Mouse (Mus musculus): ENCODE data around the gene Cobl. TPM values are rescaled to one million over a fixed set of nuclear protein-coding genes. Genes with fewer than 3 reads are reported as not detected.

Gene Cobl
- polyA plus RNA-seq, 1 experiment from 2014 or later: 5.5 TPM

DNA sequence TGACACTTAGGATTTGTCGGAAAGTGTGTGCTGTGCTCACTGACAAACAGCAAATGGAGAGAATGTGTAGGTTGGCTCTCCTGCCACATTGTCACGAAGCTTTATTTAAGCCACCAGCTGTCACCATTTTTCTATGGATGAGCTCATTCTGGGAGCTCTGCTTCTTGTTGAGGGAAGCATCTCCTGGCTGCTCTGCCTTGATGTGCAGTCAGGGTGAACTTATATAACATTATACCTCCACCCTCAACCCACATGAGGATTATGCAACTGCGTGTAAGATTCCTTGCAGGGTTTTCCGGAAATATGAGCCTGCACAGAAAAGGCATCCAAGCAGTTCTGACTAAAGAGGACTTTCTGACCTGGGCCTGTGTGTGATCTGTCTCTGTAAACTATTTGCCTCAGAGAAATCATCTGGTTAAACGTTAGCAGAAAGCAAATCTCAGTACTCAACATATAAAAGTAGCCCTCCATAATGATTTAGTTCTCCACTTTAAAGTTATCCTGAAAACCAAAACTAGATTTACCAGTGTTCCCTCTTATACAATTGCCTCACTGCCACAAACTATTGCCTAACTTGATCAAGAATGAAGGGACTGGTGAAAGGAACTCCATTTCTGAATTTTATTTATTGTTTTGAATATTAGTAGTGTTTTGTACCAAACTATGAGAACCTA is 9.0 kb upstream of the Cobl start:
- peak; percentile 73; the same call in 1 of the 2 replicates for ATAC-seq (ENCODE audit: low FRiP score, low TSS enrichment)
- no peak overlapping the region for H3K4me2 ChIP-seq (replicated peaks; ENCODE audit: low read depth, low read length)
- H3K36me3 ChIP-seq (ENCODE audit: control insufficient read depth, insufficient read depth, low read length): no peaks in the 10 kb centered on the region
- no peaks in the 10 kb centered on the region; the same call in 1 of the 2 replicates for H3K4me1 ChIP-seq (ENCODE audit: control insufficient read depth, insufficient read depth, low read length)
- no peak overlapping the region for H3K4me3 ChIP-seq (ENCODE audit: low read length)
- H3K27me3 ChIP-seq (ENCODE audit: control insufficient read depth, insufficient read depth, low read length): no peaks in the 10 kb centered on the region
- peak overlapping the region; percentile 32; the same call in 1 of the 2 replicates for H3K27ac ChIP-seq (ENCODE audit: low read depth, low read length)
- H3K9me3 ChIP-seq (ENCODE audit: control insufficient read depth, low read length): no peaks in the 10 kb centered on the region
- 46% methylated on average over 5 of the region's 5 CpGs for WGBS
- no peak overlapping the region for H3K9ac ChIP-seq (ENCODE audit: low read depth, low read length)

DNA sequence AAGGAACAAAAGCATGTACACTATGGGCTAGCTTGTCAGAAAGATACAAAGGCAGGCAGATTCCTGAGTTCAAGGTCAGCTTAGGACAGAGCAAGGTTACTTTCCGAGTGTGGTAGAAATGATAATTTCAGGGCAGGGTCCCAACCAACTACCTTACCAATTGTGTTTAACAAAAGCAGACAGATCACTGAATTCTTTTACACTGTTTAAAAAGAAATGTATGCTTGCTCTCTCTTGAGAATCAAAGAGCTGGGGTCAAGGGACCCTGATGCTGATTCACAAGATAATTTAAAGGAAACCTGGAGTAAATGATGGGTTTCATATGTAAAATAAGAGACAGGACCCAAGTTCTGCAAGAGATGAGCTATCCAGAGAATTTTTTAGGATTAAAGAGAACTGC is 4.9 kb upstream of the Cobl start:
- Histone ChIP-seq H3K27ac (ENCODE audit: low read depth, low read length) (no peak overlapping the region), H3K4me3 (ENCODE audit: low read length) (no peak overlapping the region), H3K36me3 (ENCODE audit: control insufficient read depth, insufficient read depth, low read length) (no peaks in the 10 kb centered on the region), H3K4me1 (ENCODE audit: control insufficient read depth, insufficient read depth, low read length) (no peaks in the 10 kb centered on the region; the same call in 1 of the 2 replicates), H3K9me3 (ENCODE audit: control insufficient read depth, low read length) (no peaks in the 10 kb centered on the region), H3K27me3 (ENCODE audit: control insufficient read depth, insufficient read depth, low read length) (peaks cover 7% of the 10 kb centered on the region), H3K4me2 (replicated peaks; ENCODE audit: low read depth, low read length) (no peak overlapping the region), H3K9ac (ENCODE audit: low read depth, low read length) (no peak overlapping the region)
- no peak for ATAC-seq (ENCODE audit: low FRiP score, low TSS enrichment)
- 91% methylated on average over 1 of the region's 1 CpGs for WGBS

DNA sequence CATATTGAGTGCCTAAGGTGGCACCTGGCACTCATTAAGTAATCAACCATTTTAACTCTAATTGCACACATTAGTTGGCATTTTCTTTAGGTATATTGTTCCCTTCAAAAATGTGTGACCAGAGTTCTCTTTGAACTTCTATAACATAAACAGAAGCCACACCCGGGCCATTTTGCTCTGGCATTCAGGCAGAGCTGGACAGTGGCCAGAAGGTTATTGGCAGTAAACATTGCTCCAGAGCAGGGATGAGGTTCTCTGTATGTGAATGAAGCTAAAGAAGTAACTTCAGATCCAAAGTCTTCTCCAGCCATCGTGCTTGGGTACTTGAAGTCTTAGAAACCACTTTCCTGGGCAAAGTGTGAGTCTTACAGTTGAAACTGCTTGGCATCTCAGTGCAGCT is 3.9 kb upstream of the Cobl start:
- Histone ChIP-seq H3K4me1 (ENCODE audit: control insufficient read depth, insufficient read depth, low read length) (peaks cover 3% of the 10 kb centered on the region; the same call in 1 of the 2 replicates), H3K27ac (ENCODE audit: low read depth, low read length) (no peak overlapping the region), H3K9me3 (ENCODE audit: control insufficient read depth, low read length) (no peaks in the 10 kb centered on the region), H3K9ac (ENCODE audit: low read depth, low read length) (no peak overlapping the region), H3K4me2 (replicated peaks; ENCODE audit: low read depth, low read length) (no peak overlapping the region), H3K36me3 (ENCODE audit: control insufficient read depth, insufficient read depth, low read length) (no peaks in the 10 kb centered on the region), H3K27me3 (ENCODE audit: control insufficient read depth, insufficient read depth, low read length) (peaks cover 8% of the 10 kb centered on the region), H3K4me3 (ENCODE audit: low read length) (no peak overlapping the region)
- 76% methylated on average over 2 of the region's 2 CpGs for WGBS
- no peak for ATAC-seq (ENCODE audit: low FRiP score, low TSS enrichment)

DNA sequence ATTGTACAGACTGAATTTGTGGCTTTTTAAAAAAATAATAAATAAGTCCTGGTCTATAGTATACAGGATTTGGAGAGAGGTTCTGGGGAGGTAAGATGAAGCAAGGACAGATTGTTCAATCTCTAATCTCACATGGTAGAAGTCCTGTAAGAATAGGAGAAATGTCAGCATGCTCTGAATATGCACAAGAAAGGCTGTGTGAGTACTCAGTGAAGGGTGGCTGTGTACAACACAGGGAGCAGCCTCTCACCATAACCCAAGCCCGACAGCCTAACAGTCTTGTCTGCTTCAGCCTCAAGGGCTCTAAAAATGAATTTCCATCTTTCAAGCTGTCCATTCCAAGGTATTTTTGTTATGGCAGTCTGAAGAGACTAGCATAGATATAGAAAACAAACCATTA is 3.1 kb upstream of the Cobl start:
- H3K9me3 ChIP-seq (ENCODE audit: control insufficient read depth, low read length): no peaks in the 10 kb centered on the region
- H3K4me1 ChIP-seq (ENCODE audit: control insufficient read depth, insufficient read depth, low read length): 0 out of 2 replicates have a peak, but pooled peaks cover 3% of the 10 kb centered on the region
- no peak overlapping the region for H3K4me3 ChIP-seq (ENCODE audit: low read length)
- no peak overlapping the region for H3K4me2 ChIP-seq (replicated peaks; ENCODE audit: low read depth, low read length)
- H3K27me3 ChIP-seq (ENCODE audit: control insufficient read depth, insufficient read depth, low read length): peaks cover 11% of the 10 kb centered on the region
- no peaks in the 10 kb centered on the region for H3K36me3 ChIP-seq (ENCODE audit: control insufficient read depth, insufficient read depth, low read length)
- H3K27ac ChIP-seq (ENCODE audit: low read depth, low read length): no peak overlapping the region
- WGBS: 95% methylated on average over 1 of the region's 1 CpGs
- H3K9ac ChIP-seq (ENCODE audit: low read depth, low read length): no peak overlapping the region
- ATAC-seq (ENCODE audit: low FRiP score, low TSS enrichment): no peak

DNA sequence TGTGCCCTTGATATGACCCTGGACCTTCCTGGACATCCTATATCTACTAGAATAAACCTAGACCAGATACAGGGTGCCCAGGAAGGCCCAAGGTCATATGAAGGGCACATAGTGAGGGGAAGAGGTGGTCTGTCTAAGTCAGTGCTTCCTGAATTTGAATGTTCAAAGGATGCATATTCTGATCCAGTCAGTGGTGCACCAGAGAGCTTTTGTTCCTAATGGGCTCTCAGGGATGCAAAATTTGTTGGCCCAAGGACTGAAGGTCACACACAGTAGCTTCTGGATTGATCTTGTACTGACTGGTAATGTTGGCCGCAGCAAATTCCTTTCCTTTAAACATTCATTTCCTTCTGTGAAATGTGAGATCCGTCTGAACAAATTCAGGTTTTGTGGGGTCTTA is 2.5 kb upstream of the Cobl start:
- no peak overlapping the region for H3K27ac ChIP-seq (ENCODE audit: low read depth, low read length)
- no peaks in the 10 kb centered on the region for H3K9me3 ChIP-seq (ENCODE audit: control insufficient read depth, low read length)
- no peak for ATAC-seq (ENCODE audit: low FRiP score, low TSS enrichment)
- H3K4me1 ChIP-seq (ENCODE audit: control insufficient read depth, insufficient read depth, low read length): 0 out of 2 replicates have a peak, but pooled peaks cover 3% of the 10 kb centered on the region
- no peaks in the 10 kb centered on the region for H3K36me3 ChIP-seq (ENCODE audit: control insufficient read depth, insufficient read depth, low read length)
- H3K9ac ChIP-seq (ENCODE audit: low read depth, low read length): no peak overlapping the region
- 63% methylated on average over 2 of the region's 2 CpGs for WGBS
- H3K4me3 ChIP-seq (ENCODE audit: low read length): no peak overlapping the region
- no peak overlapping the region for H3K4me2 ChIP-seq (replicated peaks; ENCODE audit: low read depth, low read length)
- H3K27me3 ChIP-seq (ENCODE audit: control insufficient read depth, insufficient read depth, low read length): peaks cover 11% of the 10 kb centered on the region

DNA sequence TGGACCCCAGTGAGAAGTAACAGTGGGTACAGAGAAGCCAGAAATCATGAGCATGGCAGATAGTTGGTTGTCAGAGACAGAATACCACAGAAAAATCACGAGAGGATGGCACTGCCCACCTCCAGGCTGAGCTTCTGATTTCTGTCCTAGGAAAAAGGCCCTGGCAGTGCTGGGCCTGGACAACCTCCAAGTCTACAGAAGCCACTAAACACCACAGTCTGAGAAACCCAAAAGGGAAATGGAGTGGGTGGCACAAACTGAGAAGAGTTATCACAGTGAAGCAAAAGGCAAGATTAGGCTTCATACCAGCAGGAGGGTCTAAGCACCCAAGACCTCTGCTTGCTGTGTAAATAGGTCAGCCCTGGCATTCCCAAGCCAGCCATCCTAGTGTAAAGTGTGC is 1.8 kb upstream of the Cobl start:
- Histone ChIP-seq H3K9ac (ENCODE audit: low read depth, low read length) (no peak overlapping the region), H3K27ac (ENCODE audit: low read depth, low read length) (no peak overlapping the region), H3K27me3 (ENCODE audit: control insufficient read depth, insufficient read depth, low read length) (peaks cover 11% of the 10 kb centered on the region), H3K4me2 (replicated peaks; ENCODE audit: low read depth, low read length) (no peak overlapping the region), H3K4me3 (ENCODE audit: low read length) (no peak overlapping the region), H3K36me3 (ENCODE audit: control insufficient read depth, insufficient read depth, low read length) (no peaks in the 10 kb centered on the region), H3K9me3 (ENCODE audit: control insufficient read depth, low read length) (no peaks in the 10 kb centered on the region), H3K4me1 (ENCODE audit: control insufficient read depth, insufficient read depth, low read length) (0 out of 2 replicates have a peak, but pooled peaks cover 3% of the 10 kb centered on the region)
- ATAC-seq (ENCODE audit: low FRiP score, low TSS enrichment): no peak
- WGBS: 79% methylated on average over 1 of the region's 1 CpGs

DNA sequence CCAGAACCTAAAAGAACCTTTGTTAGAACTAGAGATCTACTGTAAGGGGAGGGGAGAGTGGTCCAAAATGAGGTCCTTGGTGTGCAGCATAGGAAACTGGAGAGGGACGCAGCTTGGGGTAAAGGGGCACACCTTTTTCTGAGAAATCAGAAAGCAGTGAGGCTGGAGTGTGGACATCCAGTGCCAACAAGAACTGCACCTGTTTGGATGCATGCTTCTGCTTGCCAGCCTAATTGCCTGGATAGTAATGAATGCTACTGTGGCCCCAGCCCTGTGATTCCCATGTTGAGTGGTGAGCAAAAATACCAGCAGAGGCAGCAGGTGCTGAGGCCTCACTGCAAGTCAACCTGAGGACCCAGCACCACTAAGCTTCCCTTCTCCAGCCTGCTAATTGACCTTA is 469 bp upstream of the Cobl start:
- ATAC-seq (ENCODE audit: low FRiP score, low TSS enrichment): peak; percentile 15; the same call in 1 of the 2 replicates

DNA sequence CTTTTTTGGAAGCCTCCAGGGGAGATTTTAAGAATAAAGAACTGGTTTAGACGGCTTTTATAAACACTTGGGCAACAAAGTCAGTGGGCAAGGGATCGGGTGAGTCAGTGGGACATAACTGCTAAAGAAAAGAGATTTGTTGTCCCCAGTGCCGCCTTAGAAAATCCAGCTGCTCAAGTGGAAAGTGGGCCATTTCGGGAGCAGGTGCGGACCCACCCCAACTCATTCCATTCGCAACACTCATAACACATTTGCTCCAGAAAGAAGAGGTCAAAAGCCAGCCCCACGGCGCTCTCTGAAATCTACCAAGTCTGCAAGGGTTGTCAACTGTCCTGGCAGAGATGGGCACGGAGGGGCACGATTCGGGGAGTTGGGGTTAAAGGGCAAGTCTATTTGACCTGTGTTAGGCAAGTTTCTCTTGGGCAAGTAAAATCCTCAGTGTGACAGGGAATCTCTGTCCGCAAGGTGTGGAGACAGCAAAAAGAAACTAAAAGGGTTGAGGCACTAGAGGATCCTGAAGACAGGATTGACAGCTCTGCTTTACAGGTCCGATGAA is 1.1 kb downstream of the Cobl start:
- no peaks in the 10 kb centered on the region for H3K9me3 ChIP-seq (ENCODE audit: control insufficient read depth, low read length)
- H3K27ac ChIP-seq (ENCODE audit: low read depth, low read length): no peak overlapping the region
- peak overlapping the region; percentile 59 for H3K4me3 ChIP-seq (ENCODE audit: low read length)
- no peak for ATAC-seq (ENCODE audit: low FRiP score, low TSS enrichment)
- no peaks in the 10 kb centered on the region for H3K36me3 ChIP-seq (ENCODE audit: control insufficient read depth, insufficient read depth, low read length)
- 61% methylated on average over 13 of the region's 13 CpGs for WGBS
- H3K4me2 ChIP-seq (replicated peaks; ENCODE audit: low read depth, low read length): peak overlapping the region; percentile 77
- peaks cover 11% of the 10 kb centered on the region for H3K27me3 ChIP-seq (ENCODE audit: control insufficient read depth, insufficient read depth, low read length)
- 0 out of 2 replicates have a peak, but pooled peaks cover 3% of the 10 kb centered on the region for H3K4me1 ChIP-seq (ENCODE audit: control insufficient read depth, insufficient read depth, low read length)
- H3K9ac ChIP-seq (ENCODE audit: low read depth, low read length): peak overlapping the region; percentile 59

More for the DNA sequence above, 469 bp upstream of the Cobl start:
- no peaks in the 10 kb centered on the region for H3K36me3 ChIP-seq (ENCODE audit: control insufficient read depth, insufficient read depth, low read length)
- H3K27me3 ChIP-seq (ENCODE audit: control insufficient read depth, insufficient read depth, low read length): peaks cover 11% of the 10 kb centered on the region
- 28% methylated on average over 1 of the region's 1 CpGs for WGBS
- H3K9me3 ChIP-seq (ENCODE audit: control insufficient read depth, low read length): no peaks in the 10 kb centered on the region
- H3K9ac ChIP-seq (ENCODE audit: low read depth, low read length): peak overlapping the region; percentile 59; the same call in 1 of the 2 replicates
- H3K27ac ChIP-seq (ENCODE audit: low read depth, low read length): no peak overlapping the region
- H3K4me1 ChIP-seq (ENCODE audit: control insufficient read depth, insufficient read depth, low read length): 0 out of 2 replicates have a peak, but pooled peaks cover 3% of the 10 kb centered on the region
- H3K4me3 ChIP-seq (ENCODE audit: low read length): peak overlapping the region; percentile 59
- H3K4me2 ChIP-seq (replicated peaks; ENCODE audit: low read depth, low read length): peak overlapping the region; percentile 77

Data from kidney, embryonic 14.5 days (tissue).